Mouse (Mus musculus): ENCODE results near the gene Caps2. TPM values are rescaled to one million over a fixed set of nuclear protein-coding genes. Genes with fewer than 3 reads are reported as not detected.

The Caps2 gene
- polyA plus RNA-seq, 1 experiment from 2014 or later = 0.30 TPM

Other genes with a start within 250 kb of the Caps2 start
- 51.1 and 56.2 TPM in 2 replicates for gene Krr1, start 191.0 kb upstream of the Caps2 start, polyA plus RNA-seq (2015; fragmentation: Nextera tagmentation; extraction: Ambion mirVana)
- gene Glipr1, start 161.0 kb upstream of the Caps2 start, polyA plus RNA-seq (2015; fragmentation: Nextera tagmentation; extraction: Ambion mirVana) = 0.42 and 1.0 TPM in 2 replicates
- not detected in 2 replicates for gene Glipr1l1, start 103.4 kb upstream of the Caps2 start, polyA plus RNA-seq (2015; fragmentation: Nextera tagmentation; extraction: Ambion mirVana)
- not detected in 2 replicates for gene Glipr1l2, start 80.3 kb upstream of the Caps2 start, polyA plus RNA-seq (2015; fragmentation: Nextera tagmentation; extraction: Ambion mirVana)
- gene Glipr1l3, start 3.3 kb upstream of the Caps2 start, polyA plus RNA-seq (2015; fragmentation: Nextera tagmentation; extraction: Ambion mirVana) = 0.41 TPM in 1 of 2 replicates, not detected in the other
- gene Kcnc2, start 107.5 kb downstream of the Caps2 start, polyA plus RNA-seq (2015; fragmentation: Nextera tagmentation; extraction: Ambion mirVana) = 5.7 and 7.8 TPM in 2 replicates